Mouse (Mus musculus) left cerebral cortex, adult 9 months (tissue): ENCODE data around the gene B3galt4.
"Not testable (repeated sequence)": the region's sequence is repeated elsewhere in the genome, so short reads cannot be mapped to it uniquely, and the experiment has no call there.

Experiments
- DNase-seq, 2 experiments: peaks; one replicate each; pipeline ENCODE4 v3.0.0; 2022; ENCODE audit warnings: low spot score in 2 of 2

Gene B3galt4

GRCm38 (mm10) chr17:33951021-33951946 lies at the start of gene B3galt4:
Gene B3galt4, minus strand, starts transcription at chr17:33951488.
- peak in 1 of 2 experiments; percentile 72 for DNase-seq

GRCm38 (mm10) chr17:34000796-34001195 lies 49.5 kb upstream of the B3galt4 start:
- not testable (repeated sequence) for DNase-seq

GRCm38 (mm10) chr17:34000150-34000537 lies 48.9 kb upstream of the B3galt4 start, which contains the start of gene H2-K1:
Gene H2-K1, minus strand, starts transcription at chr17:34000347.
- peak; percentile 47 to 84 for DNase-seq

GRCm38 (mm10) chr17:33999341-34000149 lies 48.3 kb upstream of the B3galt4 start:
- no peak for DNase-seq

GRCm38 (mm10) chr17:33998697-33999096 lies 47.4 kb upstream of the B3galt4 start:
- DNase-seq = not testable (repeated sequence)

DNA sequence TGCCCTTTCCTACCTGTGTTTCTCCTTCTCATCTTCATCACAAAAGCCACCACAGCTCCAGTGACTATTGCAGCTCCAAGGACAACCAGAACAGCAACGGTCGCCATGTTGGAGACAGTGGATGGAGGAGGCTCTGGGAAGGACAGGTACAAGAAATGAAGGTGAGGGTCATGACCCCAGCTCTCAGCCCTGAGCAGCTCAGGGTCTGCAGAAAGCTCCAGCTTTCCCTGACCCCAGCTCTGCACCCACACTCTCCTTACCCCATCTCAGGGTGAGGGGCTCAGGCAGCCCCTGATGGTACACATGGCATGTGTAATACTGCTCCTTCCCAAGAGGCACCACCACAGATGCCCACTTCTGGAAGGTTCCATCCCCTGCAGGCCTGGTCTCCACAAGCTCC lies 45.7 kb upstream of the B3galt4 start:
- not testable (repeated sequence) for DNase-seq

- no peak for DNase-seq
Observed at GRCm38 (mm10) chr17:33995651-33996050, 44.4 kb upstream of the B3galt4 start.

GRCm38 (mm10) chr17:33994959-33995358 lies 43.7 kb upstream of the B3galt4 start:
- no peak for DNase-seq

DNA sequence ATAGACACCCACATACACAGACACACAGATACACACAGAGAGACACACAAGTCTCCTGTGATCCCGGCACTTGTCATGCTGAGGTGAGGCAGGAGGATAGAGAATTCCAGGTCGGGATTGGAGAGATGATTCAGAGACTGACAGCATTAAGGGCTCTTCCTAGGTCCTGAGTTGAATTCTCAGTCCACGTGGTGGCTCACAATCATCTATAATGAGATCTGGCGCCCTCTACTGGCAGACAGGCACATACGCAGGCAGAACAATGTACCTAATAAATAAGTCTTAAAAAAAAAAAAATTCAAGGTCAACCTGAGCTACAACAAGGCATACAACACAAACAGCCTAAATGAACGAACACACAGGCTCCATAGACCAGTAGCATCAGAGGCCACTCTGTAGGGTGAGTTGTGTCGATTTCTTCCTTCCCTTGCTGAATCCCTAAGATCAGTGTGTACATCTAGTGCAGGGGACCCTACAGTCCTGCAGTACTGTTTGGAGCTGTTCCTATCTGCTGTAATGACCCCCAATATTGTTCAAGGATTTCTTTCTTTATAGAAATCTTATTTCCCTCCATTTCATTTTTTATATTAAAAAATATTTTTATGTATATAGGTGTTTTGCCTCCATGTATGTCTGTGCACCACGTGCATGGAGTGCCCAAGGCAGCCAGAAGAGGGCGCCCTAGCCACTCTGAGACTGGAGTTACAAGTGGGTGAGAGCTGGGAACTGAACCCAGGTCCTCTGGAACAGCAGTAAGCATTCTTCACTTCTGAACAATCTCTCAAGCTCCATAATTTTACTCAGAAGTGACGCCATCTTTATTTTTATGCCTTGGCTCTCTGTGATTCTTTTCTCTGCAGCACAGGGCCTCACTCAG lies 40.7 kb upstream of the B3galt4 start:
- peak in 1 of 2 experiments; percentile 14 for DNase-seq

- DNase-seq = peak in 1 of 2 experiments; percentile 61
Observed at GRCm38 (mm10) chr17:33982136-33982535, 30.8 kb upstream of the B3galt4 start.

- DNase-seq = peak; percentile 88 to 95
Observed at GRCm38 (mm10) chr17:33981192-33981909, 30.1 kb upstream of the B3galt4 start.

DNA sequence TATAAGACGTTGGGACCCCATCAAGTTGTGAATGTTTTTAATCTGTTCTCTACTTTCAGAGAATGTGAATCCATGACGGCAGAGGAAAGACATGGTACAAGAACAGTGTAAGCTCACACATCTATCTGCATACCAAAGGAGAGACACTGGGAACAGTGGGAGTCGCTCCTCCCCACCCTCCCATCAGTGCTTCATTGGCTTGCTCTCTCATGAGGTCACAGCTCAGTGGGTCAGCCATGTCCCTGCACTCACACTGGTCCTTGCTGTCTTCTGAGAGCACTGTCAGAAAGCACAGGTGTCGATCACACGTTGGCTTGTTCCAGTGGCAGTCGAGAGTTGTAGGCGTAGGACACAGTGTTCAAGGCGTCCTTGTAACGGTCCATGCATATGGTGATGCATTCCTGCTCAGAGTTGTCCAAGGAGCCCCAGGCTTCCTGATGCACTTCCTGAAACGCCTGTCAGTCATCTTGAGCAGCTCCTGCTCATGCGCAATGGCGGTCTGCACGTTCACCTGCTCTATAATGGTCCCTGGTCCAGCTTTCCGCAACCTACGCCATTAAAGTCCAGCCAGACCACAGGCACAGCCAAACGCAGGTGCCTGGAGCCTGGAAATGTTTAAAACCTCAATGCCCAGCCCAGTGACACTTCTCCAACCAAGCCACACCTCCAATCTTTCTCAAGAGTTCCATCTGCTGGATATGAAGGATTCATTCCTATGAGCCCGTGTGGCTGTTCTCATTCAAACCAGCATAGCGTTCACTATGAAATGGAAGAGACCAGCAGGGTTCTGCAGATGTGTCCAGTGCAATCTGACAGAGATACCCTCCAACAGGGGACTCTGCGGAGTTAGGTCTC lies 29.1 kb upstream of the B3galt4 start:
- DNase-seq = no peak

- no peak for DNase-seq
Observed at GRCm38 (mm10) chr17:33979512-33980050, 28.3 kb upstream of the B3galt4 start.

- peak; percentile 52 to 65 for DNase-seq
Observed at GRCm38 (mm10) chr17:33978631-33979031, 27.3 kb upstream of the B3galt4 start.

- no peak for DNase-seq
Observed at GRCm38 (mm10) chr17:33977861-33978557, 26.7 kb upstream of the B3galt4 start.

DNA sequence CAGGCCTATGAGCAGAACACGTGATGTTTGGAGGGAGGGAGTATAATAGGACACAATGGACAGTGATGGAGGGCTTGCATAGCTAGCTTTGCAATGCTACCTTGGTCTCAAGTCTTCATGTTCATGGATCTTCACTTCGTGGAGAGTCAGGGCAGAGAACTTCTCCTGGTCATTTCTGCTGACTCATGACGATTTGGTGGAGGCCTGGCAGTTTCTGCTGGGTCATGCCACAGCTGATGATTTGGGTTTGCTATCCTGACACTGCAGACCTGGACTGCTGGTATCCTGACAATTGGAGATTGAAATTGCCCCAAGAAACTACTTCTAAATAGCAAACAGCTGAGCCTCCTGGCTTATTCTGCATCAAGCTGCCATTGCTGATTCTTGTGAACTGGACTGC lies 22.3 kb upstream of the B3galt4 start:
- no peak for DNase-seq

- no peak for DNase-seq
Observed at GRCm38 (mm10) chr17:33972691-33973090, 21.4 kb upstream of the B3galt4 start.

GRCm38 (mm10) chr17:33969394-33969793 lies 18.1 kb upstream of the B3galt4 start:
- DNase-seq = no peak

DNA sequence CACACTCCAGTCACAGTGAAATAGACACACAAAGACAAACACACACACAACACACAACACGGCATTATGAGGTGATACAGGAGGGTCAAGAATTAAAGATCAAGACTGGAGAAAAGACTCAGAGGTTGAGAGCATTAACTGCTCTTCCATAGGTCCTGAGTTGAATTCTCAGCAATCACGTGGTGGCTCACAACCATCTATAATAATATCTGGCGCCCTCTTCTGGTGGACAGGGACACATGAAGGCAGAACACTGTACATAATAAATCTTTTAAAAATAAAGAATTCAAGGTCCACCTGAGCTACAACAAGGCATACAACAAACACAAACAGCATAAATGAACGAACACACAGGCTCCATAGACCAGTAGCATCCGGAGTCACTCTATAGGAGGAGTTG lies 17.6 kb upstream of the B3galt4 start:
- DNase-seq = no peak
